Mouse (Mus musculus) hindlimb bud, embryonic 11.5 days (tissue): Measurements from ENCODE around the gene Alkbh2.

Experiments used
- DNase-seq: peaks from one replicate; pipeline ENCODE4 v3.0.0-alpha.2; 2012; ENCODE audit warnings: low read depth, low spot score; ENCODE audit errors: extremely low spot score

Alkbh2 gene

DNA sequence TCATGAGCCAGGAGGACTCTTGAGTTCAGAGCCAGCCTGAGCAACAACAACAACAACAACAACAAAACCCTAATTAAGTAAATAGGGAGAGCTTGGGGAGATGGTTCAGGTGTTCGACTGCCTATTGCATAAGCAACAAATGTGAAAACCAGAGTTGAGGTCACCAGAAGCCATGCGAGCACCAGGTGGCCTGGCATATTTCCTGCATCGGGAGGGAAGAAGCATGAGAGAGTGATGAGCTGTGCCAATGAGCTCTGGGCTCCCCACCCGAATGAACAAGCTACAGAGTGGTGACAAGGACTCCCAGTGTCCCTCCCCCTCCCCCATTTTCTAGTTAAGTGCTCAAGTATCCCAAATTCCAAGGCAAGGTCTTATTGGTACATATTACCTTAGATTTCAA, 26.1 kb downstream of the Alkbh2 start:
- no peak for DNase-seq

DNA sequence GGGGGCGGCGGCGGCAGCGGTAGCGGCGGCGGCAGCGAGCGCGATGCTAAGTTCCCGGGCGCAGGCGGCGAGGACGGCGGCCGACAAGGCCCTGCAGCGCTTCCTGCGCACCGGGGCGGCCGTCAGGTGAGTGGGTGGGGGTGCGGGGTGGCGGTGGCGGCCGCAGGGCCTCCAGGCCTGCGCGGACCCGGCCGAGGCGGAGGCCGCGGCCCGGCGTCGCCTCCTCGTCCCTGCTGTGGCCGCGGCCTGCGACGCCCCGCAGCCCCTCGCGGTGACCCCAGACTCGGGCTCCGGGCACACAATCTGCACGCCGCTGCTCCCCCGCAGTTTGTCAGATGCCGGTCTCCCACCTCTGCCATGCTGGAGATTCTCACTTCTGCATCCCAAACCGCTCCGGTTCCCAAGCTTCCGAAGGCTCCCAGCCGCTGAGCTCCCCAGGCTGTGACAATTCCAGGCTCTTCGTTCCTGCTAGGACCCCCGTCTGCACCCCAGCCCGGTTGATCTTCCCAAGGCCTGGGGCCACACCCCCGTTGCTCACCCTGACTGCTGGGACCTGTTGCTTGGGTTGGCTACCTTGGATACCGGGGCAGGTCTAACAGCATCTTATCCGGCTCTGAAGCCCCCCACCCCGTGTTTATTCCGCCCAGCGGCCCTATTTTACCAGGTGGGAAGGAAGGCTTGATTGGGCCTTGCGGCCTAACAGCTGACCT, 27.5 kb downstream of the Alkbh2 start:
- no peak for DNase-seq

DNA sequence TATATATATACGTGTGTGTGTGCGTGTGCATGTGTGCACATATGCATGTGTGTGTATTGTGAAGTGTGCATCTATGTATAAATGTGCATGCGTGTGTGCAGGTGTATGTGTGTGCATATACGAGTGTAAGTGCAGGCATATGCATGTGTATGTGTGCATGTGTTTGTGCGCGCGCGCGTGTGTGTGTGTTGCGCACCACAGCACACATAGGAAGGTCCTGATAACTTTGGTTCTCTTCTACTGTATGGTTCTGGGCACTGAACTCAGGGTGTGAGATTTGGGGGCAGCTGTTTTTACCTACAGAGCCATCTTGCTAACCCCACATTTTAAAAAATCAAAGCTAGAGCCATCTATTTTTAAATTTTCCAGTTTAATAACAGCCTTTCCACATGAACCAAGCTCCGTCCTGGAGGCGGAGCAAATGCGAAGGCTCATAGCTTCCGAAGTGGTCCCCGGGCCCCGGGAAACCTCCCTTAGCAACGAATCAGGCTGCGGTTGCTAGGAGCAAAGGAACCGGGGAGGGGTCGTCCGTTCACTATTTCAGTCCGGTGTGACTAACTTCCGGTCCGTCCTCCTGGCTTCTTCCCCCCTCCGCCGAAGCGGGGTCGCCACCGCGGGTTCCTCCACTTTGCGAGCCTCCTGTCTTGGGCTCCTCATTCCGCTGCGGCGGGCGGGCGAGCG, 28.2 kb downstream of the Alkbh2 start:
- peak; percentile 83 for DNase-seq

DNA sequence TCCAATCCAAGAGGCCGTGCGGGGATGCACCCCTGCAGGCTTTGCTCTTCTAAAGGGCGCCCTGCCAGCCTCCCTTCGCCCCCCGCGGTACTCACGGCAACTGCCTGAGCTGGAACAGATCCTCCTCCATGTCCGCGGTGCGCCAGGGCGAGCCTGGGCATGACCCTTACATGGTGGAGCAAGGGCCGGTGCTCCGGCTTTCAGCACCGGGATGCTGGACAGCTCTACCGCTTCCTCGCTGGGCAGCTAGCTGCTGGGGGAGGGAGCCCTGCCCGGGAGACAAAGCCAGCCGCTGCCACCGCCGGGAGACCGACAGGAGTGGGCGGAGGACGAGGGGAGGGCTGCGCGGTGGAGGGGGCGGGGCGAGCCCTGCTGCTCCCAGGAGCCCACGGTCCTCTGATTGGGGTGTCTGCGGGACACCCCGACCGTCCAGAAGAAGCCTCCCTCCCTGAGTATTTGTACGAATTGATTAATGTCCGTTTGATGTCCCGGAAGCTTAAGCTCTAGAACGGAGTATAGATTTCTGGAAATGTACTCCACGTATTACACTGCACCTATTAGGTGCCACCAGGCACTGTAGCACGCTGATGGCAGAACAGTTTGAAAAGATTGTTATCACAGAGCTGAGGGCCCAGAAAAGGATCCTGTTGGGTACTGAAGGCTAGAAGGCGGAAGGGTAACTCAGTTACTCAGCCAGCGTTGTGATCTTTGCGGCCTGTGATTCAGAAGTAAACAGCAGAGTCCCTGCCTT, 36.8 kb downstream of the Alkbh2 start, which contains the start of gene Svop:
Svop (minus strand) TSS at position 514 of the 751 bp plus-strand sequence.
- DNase-seq, result peak; percentile 42

DNA sequence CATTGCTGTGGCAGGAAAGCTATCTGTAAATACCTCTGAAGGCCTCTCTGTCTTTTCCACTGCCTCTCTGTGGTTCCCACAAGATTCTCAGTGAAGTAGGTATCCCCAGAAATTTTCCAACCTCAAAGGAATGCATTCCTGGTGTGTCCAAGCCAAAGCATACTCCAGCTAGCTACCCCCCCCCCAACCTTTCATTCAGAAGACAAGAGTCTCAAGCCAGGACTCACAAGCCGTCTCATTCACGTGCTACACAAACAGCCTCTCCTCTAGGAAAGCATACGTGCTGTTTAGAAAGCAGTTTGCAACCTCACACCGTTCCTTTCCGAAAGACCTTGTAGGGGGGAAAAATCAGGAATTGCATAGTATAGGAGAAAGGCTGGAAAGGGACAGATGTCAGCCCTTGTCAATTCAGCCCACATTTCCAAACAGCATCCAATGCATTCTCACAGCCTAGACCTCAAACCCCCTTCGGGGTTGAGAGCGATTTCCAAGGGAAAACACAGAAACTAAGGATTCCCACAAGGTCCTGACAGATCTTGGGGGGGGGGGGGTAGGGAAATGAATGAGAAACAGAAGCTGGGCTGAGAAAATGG, 37.5 kb downstream of the Alkbh2 start:
- DNase-seq, result no peak

DNA sequence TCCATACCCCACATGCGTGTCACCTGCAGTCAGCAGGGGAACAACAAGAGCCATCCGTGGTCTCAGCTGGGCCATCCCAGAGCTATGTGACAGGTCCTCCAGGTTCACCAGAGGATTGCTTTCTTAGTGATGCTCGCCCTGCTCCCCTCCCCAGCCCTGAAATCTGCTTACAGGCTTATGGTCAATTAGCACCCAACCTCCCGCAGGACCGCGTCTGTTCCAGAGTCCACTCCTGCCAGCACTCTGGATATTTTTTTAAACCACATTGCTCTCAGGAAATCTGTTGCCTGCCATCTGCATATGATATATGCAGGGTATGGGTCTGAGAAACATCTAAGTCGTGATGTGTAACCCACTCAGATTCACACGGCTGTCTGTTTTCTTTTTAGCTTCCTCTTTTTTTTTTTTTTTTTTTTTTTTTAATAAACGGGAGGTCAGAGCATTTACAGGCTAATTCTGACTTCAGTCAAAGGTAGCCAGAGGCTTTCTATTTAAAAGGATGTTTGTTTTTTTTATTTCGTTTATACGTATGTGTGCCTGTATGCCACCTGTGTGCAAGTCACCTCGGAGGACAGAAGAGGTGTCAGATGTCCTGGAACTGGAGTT, 40.0 kb downstream of the Alkbh2 start:
- DNase-seq, result no peak

DNA sequence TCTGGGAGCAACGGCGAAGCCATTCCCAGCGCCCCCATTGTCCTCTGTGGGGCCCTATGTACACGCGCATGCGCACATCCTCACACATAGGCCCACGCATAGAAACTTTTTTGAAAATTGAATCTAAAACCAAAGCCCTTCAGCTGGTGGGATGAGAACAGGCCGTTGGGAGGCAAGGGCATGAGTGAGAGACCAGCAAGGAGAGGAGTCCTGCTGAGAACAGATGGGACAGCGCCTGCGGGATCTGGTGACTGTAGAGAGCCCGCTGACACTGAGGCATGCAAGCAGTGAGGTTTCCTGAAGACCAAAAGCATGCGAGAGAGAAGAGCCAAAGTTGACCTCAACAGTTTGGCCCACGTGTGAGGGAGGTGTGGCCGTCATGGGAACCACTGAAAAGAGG, 42.5 kb downstream of the Alkbh2 start:
- no peak for DNase-seq

DNA sequence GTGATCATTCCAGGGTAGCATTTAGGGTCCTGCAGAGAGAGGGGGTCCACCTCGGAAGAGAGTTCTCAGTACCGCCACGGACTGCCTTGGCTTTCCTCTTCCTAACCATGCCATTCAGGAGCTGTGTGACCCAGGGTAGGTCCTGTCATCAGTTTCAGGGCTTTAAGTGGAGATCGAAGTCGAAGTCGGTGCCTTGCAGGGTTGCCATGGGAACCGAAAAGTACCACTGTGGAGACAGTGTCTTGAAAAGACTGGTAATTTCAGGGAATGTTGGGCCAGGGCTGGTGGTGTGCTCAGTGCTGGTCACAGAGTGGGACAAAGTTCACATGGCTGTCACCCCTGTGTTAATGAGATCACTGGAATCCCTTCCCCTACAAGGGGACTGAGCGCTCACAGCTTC, 51.0 kb downstream of the Alkbh2 start:
- DNase-seq, result no peak
